Mouse (Mus musculus): ENCODE results near the gene Yap1.

Yap1 gene

DNA sequence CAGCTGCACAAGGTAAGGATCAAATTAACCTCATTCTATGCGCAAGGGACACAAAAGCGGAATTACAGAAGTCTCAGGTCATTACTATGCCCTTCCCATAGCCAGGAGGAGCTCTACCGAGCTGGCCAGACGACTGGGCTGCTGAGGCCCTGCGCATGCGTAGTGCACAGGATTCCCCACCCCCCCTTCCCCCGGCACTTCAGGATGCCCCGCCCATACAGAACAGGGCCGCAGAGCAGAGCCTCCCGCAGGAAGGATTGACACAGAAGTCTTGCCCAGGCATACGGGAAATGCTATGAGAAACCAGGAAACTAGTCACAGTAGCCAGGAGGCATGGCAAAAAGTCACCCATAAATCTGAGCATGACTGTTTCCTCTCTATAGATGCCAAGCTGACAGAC, 89.9 kb downstream of the Yap1 start:
- in situ Hi-C loops (cut with MboI), result no loop called here

- in situ Hi-C loops (cut with MboI), result no loop called here
These were observed 90.4 kb downstream of the Yap1 start for GRCm38 (mm10) chr9:7913953-7914352.

DNA sequence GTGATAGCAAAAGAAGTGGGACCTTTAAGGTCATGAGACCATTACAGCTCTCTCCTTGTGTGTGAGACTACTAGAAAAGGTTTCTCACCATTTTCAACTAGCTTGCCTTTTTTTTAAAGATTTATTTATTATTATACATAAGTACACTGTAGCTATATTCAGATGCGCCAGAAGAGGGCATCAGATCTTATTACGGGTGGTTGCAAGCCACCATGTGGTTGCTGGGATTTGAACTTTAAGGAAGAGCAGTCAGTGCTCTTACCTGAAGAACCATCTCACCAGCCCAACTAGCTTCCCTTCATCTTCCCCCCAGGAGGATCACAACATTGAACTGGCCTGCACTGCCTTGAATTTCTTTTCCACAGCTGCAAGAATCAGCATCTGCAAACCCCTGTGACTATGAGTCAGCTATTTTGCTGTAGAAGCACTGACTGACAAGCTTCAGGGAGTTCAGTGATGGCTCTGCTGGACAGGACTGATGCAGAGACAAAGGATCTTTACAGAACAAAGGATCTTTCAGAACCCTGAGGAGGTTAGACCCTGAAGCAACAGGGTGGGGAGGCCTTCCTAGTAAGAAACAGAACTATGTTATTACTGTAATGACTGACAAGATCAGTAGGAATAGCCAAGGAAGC, 96.9 kb downstream of the Yap1 start:
- in situ Hi-C loops (cut with MboI), result no loop called here

- in situ Hi-C loops (cut with MboI), result no loop called here
These were observed 97.8 kb downstream of the Yap1 start for GRCm38 (mm10) chr9:7906564-7906963.

- in situ Hi-C loops (cut with MboI), result no loop called here
These were observed 100.6 kb downstream of the Yap1 start for GRCm38 (mm10) chr9:7903825-7904224.

- in situ Hi-C loops (cut with MboI), result no loop called here
These were observed 101.1 kb downstream of the Yap1 start for GRCm38 (mm10) chr9:7903262-7903661.

- in situ Hi-C loops (cut with MboI), result no loop called here
These were observed 102.1 kb downstream of the Yap1 start for GRCm38 (mm10) chr9:7902311-7902710.

GRCm38 (mm10) chr9:7900965-7901364, 103.4 kb downstream of the Yap1 start:
- in situ Hi-C loops (cut with MboI), result no loop called here

GRCm38 (mm10) chr9:7897502-7897901, 106.9 kb downstream of the Yap1 start:
- in situ Hi-C loops (cut with MboI), result loop anchor here (10.0 kb wide), 2 partner anchors 183 to 293 kb away; no protein-coding TSS in a partner anchor

GRCm38 (mm10) chr9:7891796-7892195, 112.6 kb downstream of the Yap1 start:
- in situ Hi-C loops (cut with MboI), result loop anchor here (10.0 kb wide), 2 partner anchors 177 to 287 kb away; no protein-coding TSS in a partner anchor

GRCm38 (mm10) chr9:7891177-7891576, 113.2 kb downstream of the Yap1 start:
- in situ Hi-C loops (cut with MboI), result loop anchor here (10.0 kb wide), 2 partner anchors 176 to 286 kb away; no protein-coding TSS in a partner anchor

DNA sequence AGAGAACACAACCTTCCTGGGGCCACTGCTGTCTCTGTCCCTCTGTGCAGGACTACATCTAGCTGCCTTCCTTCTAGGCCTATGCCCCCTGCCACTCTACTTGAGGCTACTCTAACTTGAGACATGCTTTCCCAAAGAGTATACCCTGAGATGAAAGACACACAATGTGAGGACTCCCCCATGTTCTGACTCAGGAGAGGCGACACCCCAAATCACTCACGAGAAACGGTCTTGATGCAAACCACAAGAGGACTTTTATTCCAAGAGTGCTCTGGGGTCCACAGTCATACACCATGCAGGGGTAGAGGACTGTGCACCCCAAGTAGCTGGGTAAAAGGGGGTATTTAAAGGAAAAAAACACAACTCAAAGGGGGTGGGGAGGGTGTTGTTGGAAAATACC, 120.0 kb downstream of the Yap1 start:
- in situ Hi-C loops (cut with MboI), result no loop called here

GRCm38 (mm10) chr9:7882304-7882865, 122.0 kb downstream of the Yap1 start:
- in situ Hi-C loops (cut with MboI), result no loop called here
